Mouse (Mus musculus) ES-E14 (cell line): ENCODE measurements around the gene Kntc1. TPM values are rescaled to one million over a fixed set of nuclear protein-coding genes. Genes with fewer than 3 reads are reported as not detected.

ENCODE experiments used
- DNase-seq: peaks from one replicate; pipeline ENCODE4 v3.0.0-alpha.2; 2013; ENCODE audit warnings: low read depth, low spot score
- H3K27ac ChIP-seq: 2 replicates; pipeline ENCODE4 v1.5.1; 2012; ENCODE audit warnings: low read depth, mild to moderate bottlenecking, low read length, moderate library complexity, mixed read lengths; ENCODE audit not compliant: poor library complexity, insufficient read depth, severe bottlenecking
- H3K36me3 ChIP-seq: 2 replicates; pipeline ENCODE4 v1.6.1; 2012; ENCODE audit warnings: mild to moderate bottlenecking, low read length, moderate library complexity, mixed read lengths; ENCODE audit not compliant: control insufficient read depth, poor library complexity, insufficient read depth, severe bottlenecking
- H3K4me1 ChIP-seq, 2 experiments: fragments of 150-350 bp in 1 of 2; sonication (generic) in 1 of 2; 2 replicates each; pipeline ENCODE4 v1.6.1; 2012; ENCODE audit warnings: low read length in 2 of 2, mild to moderate bottlenecking in 1 of 2, mixed read lengths in 1 of 2; ENCODE audit not compliant: control insufficient read depth in 2 of 2, insufficient read depth in 2 of 2, poor library complexity in 1 of 2
- H3K4me3 ChIP-seq, 2 experiments: fragments of 150-350 bp in 1 of 2; sonication (generic) in 1 of 2; 2 replicates each; pipeline ENCODE4 v1.5.1; 2012; ENCODE audit warnings: low read length in 2 of 2, low read depth in 1 of 2, mild to moderate bottlenecking in 1 of 2, mixed read lengths in 1 of 2; ENCODE audit not compliant: insufficient read depth in 1 of 2, poor library complexity in 1 of 2, severe bottlenecking in 1 of 2
- H3K9ac ChIP-seq: 2 replicates; pipeline ENCODE4 v1.6.1; 2012; ENCODE audit warnings: low read depth, mild to moderate bottlenecking, low read length, mixed read lengths; ENCODE audit not compliant: poor library complexity, insufficient read depth, severe bottlenecking
- H3K9me3 ChIP-seq: fragments of 150-350 bp; sonication (generic); 2 replicates; pipeline ENCODE4 v1.6.1; 2012; ENCODE audit warnings: low read depth, mild to moderate bottlenecking, low read length; ENCODE audit not compliant: control insufficient read depth, insufficient read depth
- CHD2 ChIP-seq: IDR thresholded peaks from 2 replicates; pipeline ENCODE4 v1.6.1; 2014; ENCODE audit warnings: mild to moderate bottlenecking, low read depth, low read length, inconsistent platforms
- HCFC1 ChIP-seq: IDR thresholded peaks from 2 replicates; pipeline ENCODE4 v1.6.1; 2012; ENCODE audit warnings: low read length, inconsistent platforms, borderline replicate concordance; ENCODE audit not compliant: insufficient read depth
- MAFK ChIP-seq: IDR thresholded peaks from 2 replicates; pipeline ENCODE4 v1.6.1; 2014; ENCODE audit warnings: mild to moderate bottlenecking, low read depth, low read length, inconsistent platforms; ENCODE audit not compliant: insufficient read depth
- ZC3H11A ChIP-seq: IDR thresholded peaks from 2 replicates; pipeline ENCODE4 v1.6.1; 2012; ENCODE audit warnings: low read depth, mild to moderate bottlenecking, inconsistent platforms, low read length, borderline replicate concordance
- ZNF384 ChIP-seq: IDR thresholded peaks from 2 replicates; pipeline ENCODE4 v1.6.1; 2012; ENCODE audit warnings: low read depth, low read length, inconsistent platforms
- in situ Hi-C, 2 experiments: fragments of 600-800 bp; cut with MboI; formaldehyde crosslinking; loops; one replicate each; pipeline ENCODE4 v1.15.1; 2025; ENCODE audit warnings: low sequenced_read_pairs in 2 of 2, inconsistent platforms in 1 of 2; ENCODE audit not compliant: unreplicated experiment in 2 of 2
- total RNA-seq: library from RNA; depleted of rRNA; stranded (reverse); fragments of 300-350 nt; gene quantifications from 2 replicates; pipeline ENCODE4 v1.2.3, GENCODE M21; 2012

The Kntc1 gene
- total RNA-seq, 1 experiment = 71.3 TPM

GRCm38 (mm10) chr5:123851398-123851797 is 101.9 kb downstream of the Kntc1 start:
- Histone ChIP-seq H3K27ac (no peak overlapping the region), H3K9ac (no peak overlapping the region), H3K4me1 (no peaks in the 10 kb centered on the region), H3K4me3 (no peak overlapping the region), H3K9me3 (no peaks in the 10 kb centered on the region), H3K36me3 (no peaks in the 10 kb centered on the region)
- in situ Hi-C loops = no loop called here
- DNase-seq = no peak
- TF ChIP-seq HCFC1 = no peak
- TF ChIP-seq CHD2 = no peak
- TF ChIP-seq ZC3H11A = no peak
- no peak for TF ChIP-seq MAFK
- TF ChIP-seq ZNF384 = no peak

- Histone ChIP-seq H3K4me3 (no peak overlapping the region), H3K36me3 (no peaks in the 10 kb centered on the region), H3K9me3 (no peaks in the 10 kb centered on the region), H3K27ac (no peak overlapping the region), H3K4me1 (no peaks in the 10 kb centered on the region), H3K9ac (no peak overlapping the region)
- TF ChIP-seq MAFK = no peak
- no peak for TF ChIP-seq ZNF384
- no peak for TF ChIP-seq CHD2
- no peak for TF ChIP-seq ZC3H11A
- TF ChIP-seq HCFC1 = no peak
- DNase-seq = no peak
- in situ Hi-C loops = no loop called here
Measured at GRCm38 (mm10) chr5:123853877-123854504, 104.5 kb downstream of the Kntc1 start.

DNA sequence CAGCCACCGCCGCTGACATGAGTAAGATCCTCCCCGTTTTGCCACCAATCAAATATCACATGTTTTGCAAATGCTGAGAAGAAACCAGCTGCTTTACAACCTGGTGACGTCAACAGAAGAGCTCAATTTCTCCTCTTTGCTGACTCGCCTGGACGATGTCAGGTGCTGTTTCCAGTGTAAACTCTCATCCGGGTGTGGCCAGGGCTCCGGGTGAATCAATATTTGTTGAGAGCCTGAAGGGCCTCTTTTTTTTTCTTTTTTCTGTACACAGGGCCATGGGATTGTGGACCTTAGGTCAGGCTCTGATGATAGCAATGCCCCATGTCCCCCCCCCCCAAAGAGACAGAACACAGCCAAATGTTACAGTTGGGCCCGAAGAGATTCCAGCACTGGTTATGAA is 105.0 kb downstream of the Kntc1 start:
- in situ Hi-C loops = no loop called here
- H3K4me1 ChIP-seq = no peaks in the 10 kb centered on the region
- H3K36me3 ChIP-seq = no peaks in the 10 kb centered on the region
- H3K9me3 ChIP-seq = no peaks in the 10 kb centered on the region
- no peak overlapping the region for H3K9ac ChIP-seq
- no peak for DNase-seq
- H3K4me3 ChIP-seq = no peak overlapping the region
- TF ChIP-seq CHD2 (no peak), ZNF384 (no peak), HCFC1 (no peak), MAFK (no peak), ZC3H11A (no peak)
- no peak overlapping the region for H3K27ac ChIP-seq

- Histone ChIP-seq H3K4me3 (no peak overlapping the region), H3K36me3 (no peaks in the 10 kb centered on the region), H3K4me1 (no peaks in the 10 kb centered on the region), H3K9me3 (no peaks in the 10 kb centered on the region), H3K9ac (no peak overlapping the region), H3K27ac (no peak overlapping the region)
- no peak for DNase-seq
- in situ Hi-C loops = no loop called here
- TF ChIP-seq ZNF384 (no peak), MAFK (no peak), CHD2 (no peak), HCFC1 (no peak), ZC3H11A (no peak)
Measured at GRCm38 (mm10) chr5:123858798-123859197, 109.3 kb downstream of the Kntc1 start.
